Mouse (Mus musculus) heart, embryonic 12.5 days (tissue): ENCODE measurements around the gene Nfyb. TPM values are rescaled to one million over a fixed set of nuclear protein-coding genes. Genes with fewer than 3 reads are reported as not detected.

ENCODE experiments used
- ATAC-seq: fragments of 200-750 bp; cut with Nextera tagmentation; 2 replicates; pipeline ENCODE4 v1.8.0; 2017; ENCODE audit warnings: moderate TSS enrichment, moderate library complexity; ENCODE audit not compliant: insufficient number of reproducible peaks, low FRiP score
- H3K27ac ChIP-seq: fragments of 300-500 bp; sonication (generic); 2 replicates; pipeline ENCODE4 v1.5.1; 2016; ENCODE audit warnings: mild to moderate bottlenecking, moderate library complexity; ENCODE audit not compliant: poor library complexity, severe bottlenecking
- H3K27me3 ChIP-seq: fragments of 300-500 bp; sonication (generic); replicated peaks from 2 replicates; pipeline ENCODE4 v1.6.1; 2016; ENCODE audit warnings: mild to moderate bottlenecking, moderate library complexity
- H3K36me3 ChIP-seq: fragments of 300-500 bp; sonication (generic); 2 replicates; pipeline ENCODE4 v1.6.1; 2016; ENCODE audit warnings: mild to moderate bottlenecking, moderate library complexity
- H3K4me1 ChIP-seq: fragments of 300-500 bp; sonication (generic); replicated peaks from 2 replicates; pipeline ENCODE4 v1.6.1; 2016; ENCODE audit warnings: mild to moderate bottlenecking
- H3K4me2 ChIP-seq: fragments of 300-500 bp; sonication (generic); 2 replicates; pipeline ENCODE4 v1.6.1; 2016; ENCODE audit warnings: mild to moderate bottlenecking, moderate library complexity
- H3K4me3 ChIP-seq: fragments of 300-500 bp; sonication (generic); 2 replicates; pipeline ENCODE4 v1.5.1; 2016; ENCODE audit warnings: mild to moderate bottlenecking
- H3K9ac ChIP-seq: fragments of 300-500 bp; sonication (generic); 2 replicates; pipeline ENCODE4 v1.6.1; 2016; ENCODE audit warnings: mild to moderate bottlenecking, moderate library complexity
- H3K9me3 ChIP-seq: fragments of 300-500 bp; sonication (generic); replicated peaks from 2 replicates; pipeline ENCODE4 v1.6.1; 2016; ENCODE audit warnings: mild to moderate bottlenecking, moderate library complexity
- WGBS: fragments of 180-500 bp; shearing (Covaris S2); methylation state at CpG from one replicate; pipeline ENCODE4 v1.1.7; 2016; 5-methylcytosine and 5-hydroxymethylcytosine counted together
- polyA plus RNA-seq: library from polyadenylated mRNA; unstranded; fragments of >200 nt; fragmentation: Nextera tagmentation; extraction: Ambion mirVana; gene quantifications from 2 replicates; pipeline ENCODE4 v1.2.1, GENCODE M21; 2016

Gene Nfyb
- polyA plus RNA-seq, 1 experiment from 2014 or later: 28.1 TPM

- Histone ChIP-seq H3K4me2 (no peak overlapping the region), H3K4me3 (no peak overlapping the region), H3K27ac (no peak overlapping the region), H3K36me3 (no peaks in the 10 kb centered on the region), H3K27me3 (peaks cover 9% of the 10 kb centered on the region; the same call in 1 of the 2 replicates), H3K9ac (no peak overlapping the region), H3K4me1 (peaks cover 12% of the 10 kb centered on the region), H3K9me3 (no peaks in the 10 kb centered on the region)
- ATAC-seq: no peak
- WGBS: 97% methylated on average over 14 of the region's 14 CpGs
These were observed 15.9 kb upstream of the Nfyb start for GRCm38 (mm10) chr10:82779831-82780230.

- H3K36me3 ChIP-seq: no peaks in the 10 kb centered on the region
- H3K9ac ChIP-seq: no peak overlapping the region
- ATAC-seq: no peak
- peaks cover 8% of the 10 kb centered on the region; the same call in 1 of the 2 replicates for H3K27me3 ChIP-seq
- H3K4me1 ChIP-seq: peaks cover 12% of the 10 kb centered on the region
- no peak overlapping the region for H3K4me2 ChIP-seq
- no peak overlapping the region for H3K4me3 ChIP-seq
- 77% methylated on average over 8 of the region's 8 CpGs for WGBS
- H3K9me3 ChIP-seq: no peaks in the 10 kb centered on the region
- H3K27ac ChIP-seq: no peak overlapping the region
These were observed 15.0 kb upstream of the Nfyb start for GRCm38 (mm10) chr10:82778791-82779549.

- Histone ChIP-seq H3K4me1 (peaks cover 12% of the 10 kb centered on the region), H3K9ac (no peak overlapping the region), H3K9me3 (peaks cover 4% of the 10 kb centered on the region; the same call in 1 of the 2 replicates), H3K27ac (no peak overlapping the region), H3K36me3 (no peaks in the 10 kb centered on the region), H3K4me3 (no peak overlapping the region), H3K27me3 (0 out of 2 replicates have a peak, but pooled peaks cover 3% of the 10 kb centered on the region), H3K4me2 (peak overlapping the region; percentile 45)
- 33% methylated on average over 13 of the region's 13 CpGs for WGBS
- ATAC-seq: no peak; the same call in 1 of the 2 replicates
These were observed 13.9 kb upstream of the Nfyb start for GRCm38 (mm10) chr10:82777886-82778285.

- no peaks in the 10 kb centered on the region for H3K27me3 ChIP-seq
- peaks cover 12% of the 10 kb centered on the region for H3K4me1 ChIP-seq
- ATAC-seq: peak; percentile 65
- WGBS: 63% methylated on average over 2 of the region's 2 CpGs
- H3K27ac ChIP-seq: no peak overlapping the region
- no peak overlapping the region for H3K4me3 ChIP-seq
- H3K9me3 ChIP-seq: peaks cover 4% of the 10 kb centered on the region; the same call in 1 of the 2 replicates
- H3K36me3 ChIP-seq: no peaks in the 10 kb centered on the region
- no peak overlapping the region for H3K4me2 ChIP-seq
- H3K9ac ChIP-seq: no peak overlapping the region
These were observed 13.1 kb upstream of the Nfyb start for GRCm38 (mm10) chr10:82777075-82777474.

GRCm38 (mm10) chr10:82774841-82775240 lies 10.9 kb upstream of the Nfyb start:
- no peak overlapping the region for H3K9ac ChIP-seq
- peaks cover 12% of the 10 kb centered on the region for H3K4me1 ChIP-seq
- H3K27ac ChIP-seq: no peak overlapping the region
- H3K27me3 ChIP-seq: no peaks in the 10 kb centered on the region
- no peaks in the 10 kb centered on the region for H3K36me3 ChIP-seq
- no peak for ATAC-seq
- H3K4me2 ChIP-seq: no peak overlapping the region
- H3K9me3 ChIP-seq: peaks cover 4% of the 10 kb centered on the region; the same call in 1 of the 2 replicates
- WGBS: 86% methylated on average over 5 of the region's 5 CpGs
- H3K4me3 ChIP-seq: no peak overlapping the region

- WGBS: 70% methylated on average over 9 of the region's 9 CpGs
- Histone ChIP-seq H3K27me3 (0 out of 2 replicates have a peak, but pooled peaks cover 6% of the 10 kb centered on the region), H3K4me3 (no peak overlapping the region), H3K4me1 (0 out of 2 replicates have a peak, but pooled peaks cover 4% of the 10 kb centered on the region), H3K9me3 (peaks cover 4% of the 10 kb centered on the region; the same call in 1 of the 2 replicates), H3K4me2 (no peak overlapping the region), H3K9ac (no peak overlapping the region), H3K27ac (no peak overlapping the region), H3K36me3 (no peaks in the 10 kb centered on the region)
- no peak for ATAC-seq
These were observed 7.7 kb upstream of the Nfyb start for GRCm38 (mm10) chr10:82771595-82772170.

GRCm38 (mm10) chr10:82770713-82771112 lies 6.8 kb upstream of the Nfyb start:
- H3K9ac ChIP-seq: no peak overlapping the region
- H3K36me3 ChIP-seq: no peaks in the 10 kb centered on the region
- H3K27me3 ChIP-seq: 0 out of 2 replicates have a peak, but pooled peaks cover 6% of the 10 kb centered on the region
- 79% methylated on average over 2 of the region's 2 CpGs for WGBS
- 0 out of 2 replicates have a peak, but pooled peaks cover 4% of the 10 kb centered on the region for H3K4me1 ChIP-seq
- H3K27ac ChIP-seq: no peak overlapping the region
- ATAC-seq: no peak
- H3K4me3 ChIP-seq: no peak overlapping the region
- H3K4me2 ChIP-seq: no peak overlapping the region
- H3K9me3 ChIP-seq: peaks cover 4% of the 10 kb centered on the region; the same call in 1 of the 2 replicates

- Histone ChIP-seq H3K4me3 (no peak overlapping the region), H3K9ac (no peak overlapping the region), H3K4me2 (no peak overlapping the region), H3K27me3 (0 out of 2 replicates have a peak, but pooled peaks cover 6% of the 10 kb centered on the region), H3K36me3 (no peaks in the 10 kb centered on the region), H3K9me3 (peaks cover 4% of the 10 kb centered on the region; the same call in 1 of the 2 replicates), H3K4me1 (peaks cover 4% of the 10 kb centered on the region; the same call in 1 of the 2 replicates), H3K27ac (no peak overlapping the region)
- no peak for ATAC-seq
- WGBS: 17% methylated on average over 9 of the region's 9 CpGs
These were observed 5.0 kb upstream of the Nfyb start for GRCm38 (mm10) chr10:82768901-82769300.

- H3K4me3 ChIP-seq: peak overlapping the region; percentile 97
These were observed 925 bp downstream of the Nfyb start for GRCm38 (mm10) chr10:82762756-82763681.

GRCm38 (mm10) chr10:82761037-82761811 lies 2.7 kb downstream of the Nfyb start:
- Histone ChIP-seq H3K9me3 (no peaks in the 10 kb centered on the region), H3K27ac (no peak overlapping the region), H3K36me3 (peaks cover 51% of the 10 kb centered on the region), H3K4me2 (no peak overlapping the region), H3K27me3 (no peaks in the 10 kb centered on the region), H3K4me1 (peaks cover 26% of the 10 kb centered on the region), H3K4me3 (no peak overlapping the region; the same call in 1 of the 2 replicates), H3K9ac (0 out of 2 replicates have a peak overlapping the region, but pooled peaks have one; percentile 10)
- ATAC-seq: no peak
- 80% methylated on average over 9 of the region's 9 CpGs for WGBS

More at GRCm38 (mm10) chr10:82762756-82763681, 925 bp downstream of the Nfyb start:
- Histone ChIP-seq H3K27ac (peak overlapping the region; percentile 100), H3K4me2 (peak overlapping the region; percentile 72), H3K9ac (peak overlapping the region; percentile 100), H3K9me3 (no peaks in the 10 kb centered on the region), H3K36me3 (peaks cover 33% of the 10 kb centered on the region), H3K4me1 (peaks cover 26% of the 10 kb centered on the region), H3K27me3 (no peaks in the 10 kb centered on the region)
- peak; percentile 20 for ATAC-seq
- 2% methylated on average over 25 of the region's 48 CpGs for WGBS
